Mouse (Mus musculus) hindbrain, embryonic 12.5 days (tissue): Measurements from ENCODE around the gene Wfdc3. TPM values are rescaled to one million over a fixed set of nuclear protein-coding genes. Genes with fewer than 3 reads are reported as not detected.
A peak's percentile ranks its signal among the peaks of the same experiment; 100 is the strongest.

Source experiments
- ATAC-seq: fragments of 200-750 bp; cut with Nextera tagmentation; 2 replicates; pipeline ENCODE4 v1.8.0; 2017; ENCODE audit warnings: moderate TSS enrichment; ENCODE audit not compliant: low FRiP score
- H3K27ac ChIP-seq: fragments of 300-500 bp; sonication (generic); 2 replicates; pipeline ENCODE4 v1.5.1; 2016; ENCODE audit warnings: mild to moderate bottlenecking
- H3K27me3 ChIP-seq: fragments of 300-500 bp; sonication (generic); 2 replicates; pipeline ENCODE4 v1.6.1; 2016; ENCODE audit warnings: mild to moderate bottlenecking
- H3K36me3 ChIP-seq: fragments of 300-500 bp; sonication (generic); 2 replicates; pipeline ENCODE4 v1.6.1; 2016; ENCODE audit warnings: mild to moderate bottlenecking
- H3K4me1 ChIP-seq: fragments of 300-500 bp; sonication (generic); 2 replicates; pipeline ENCODE4 v1.6.1; 2016
- H3K4me2 ChIP-seq: fragments of 300-500 bp; sonication (generic); replicated peaks from 2 replicates; pipeline ENCODE4 v1.6.1; 2016; ENCODE audit warnings: mild to moderate bottlenecking
- H3K4me3 ChIP-seq: fragments of 300-500 bp; sonication (generic); 2 replicates; pipeline ENCODE4 v1.5.1; 2016; ENCODE audit warnings: mild to moderate bottlenecking
- H3K9ac ChIP-seq: fragments of 300-500 bp; sonication (generic); 2 replicates; pipeline ENCODE4 v1.6.1; 2016; ENCODE audit warnings: mild to moderate bottlenecking, moderate library complexity
- H3K9me3 ChIP-seq: fragments of 300-500 bp; sonication (generic); replicated peaks from 2 replicates; pipeline ENCODE4 v1.6.1; 2016; ENCODE audit warnings: mild to moderate bottlenecking
- WGBS: fragments of 180-500 bp; shearing (Covaris S2); methylation state at CpG from one replicate; pipeline ENCODE4 v1.1.7; 2016; 5-methylcytosine and 5-hydroxymethylcytosine counted together
- polyA plus RNA-seq: library from polyadenylated mRNA; unstranded; fragments of >200 nt; fragmentation: Nextera tagmentation; extraction: Ambion mirVana; gene quantifications from 2 replicates; pipeline ENCODE4 v1.2.1, GENCODE M21; 2016

Wfdc3 gene
- polyA plus RNA-seq, 1 experiment from 2014 or later = 1.2 TPM

DNA sequence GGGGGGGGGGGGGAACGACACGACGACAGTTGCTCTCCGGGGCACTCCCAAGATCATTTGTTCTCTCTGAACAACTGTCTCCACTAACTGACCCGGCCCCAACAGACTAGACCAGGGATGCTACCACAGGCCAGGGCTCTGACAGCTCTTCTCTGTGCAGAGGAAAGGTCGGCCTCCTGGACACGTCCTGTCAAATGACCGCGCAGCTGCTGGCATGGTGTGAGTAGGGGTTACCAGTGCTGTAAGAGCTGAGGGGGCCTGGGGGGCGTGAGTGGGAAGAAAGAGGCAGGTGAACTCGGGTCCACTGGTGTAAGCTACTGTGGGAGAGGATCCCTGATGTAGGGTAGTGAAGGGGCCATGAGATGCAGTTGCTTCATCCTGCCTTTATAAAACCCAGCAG, 12.1 kb upstream of the Wfdc3 start:
- H3K9me3 ChIP-seq = no peaks in the 10 kb centered on the region
- H3K36me3 ChIP-seq = peaks cover 99% of the 10 kb centered on the region
- H3K4me3 ChIP-seq = no peak overlapping the region
- no peak overlapping the region for H3K9ac ChIP-seq
- H3K4me2 ChIP-seq = no peak overlapping the region
- H3K27ac ChIP-seq = no peak overlapping the region
- WGBS = 90% methylated on average over 11 of the region's 11 CpGs
- no peaks in the 10 kb centered on the region for H3K27me3 ChIP-seq
- H3K4me1 ChIP-seq = no peaks in the 10 kb centered on the region
- no peak for ATAC-seq

DNA sequence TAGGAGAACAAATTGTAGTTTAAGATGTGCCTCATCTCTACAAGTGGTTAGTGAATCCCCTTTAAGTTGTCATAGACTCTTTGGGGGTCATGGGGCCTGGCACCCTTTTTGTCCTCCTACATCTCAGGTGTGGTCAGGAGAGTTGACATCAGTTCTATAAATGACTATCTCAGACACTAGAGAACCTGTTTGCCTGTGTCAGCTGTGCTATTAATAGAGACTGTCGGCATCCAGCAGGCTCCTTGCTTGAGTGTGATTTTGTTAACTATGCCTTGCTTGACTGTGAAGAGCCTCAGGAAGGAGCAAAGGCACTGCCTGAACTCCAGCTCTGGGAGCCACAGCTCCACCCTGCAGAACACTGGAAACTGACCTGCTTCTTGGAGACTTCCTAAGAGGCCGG, 9.1 kb upstream of the Wfdc3 start:
- no peak overlapping the region for H3K4me3 ChIP-seq
- H3K36me3 ChIP-seq = peaks cover 99% of the 10 kb centered on the region
- H3K9me3 ChIP-seq = no peaks in the 10 kb centered on the region
- WGBS = 89% methylated on average over 2 of the region's 2 CpGs
- no peak for ATAC-seq
- no peak overlapping the region for H3K9ac ChIP-seq
- H3K4me2 ChIP-seq = no peak overlapping the region
- H3K27ac ChIP-seq = no peak overlapping the region
- no peaks in the 10 kb centered on the region for H3K27me3 ChIP-seq
- no peaks in the 10 kb centered on the region for H3K4me1 ChIP-seq

DNA sequence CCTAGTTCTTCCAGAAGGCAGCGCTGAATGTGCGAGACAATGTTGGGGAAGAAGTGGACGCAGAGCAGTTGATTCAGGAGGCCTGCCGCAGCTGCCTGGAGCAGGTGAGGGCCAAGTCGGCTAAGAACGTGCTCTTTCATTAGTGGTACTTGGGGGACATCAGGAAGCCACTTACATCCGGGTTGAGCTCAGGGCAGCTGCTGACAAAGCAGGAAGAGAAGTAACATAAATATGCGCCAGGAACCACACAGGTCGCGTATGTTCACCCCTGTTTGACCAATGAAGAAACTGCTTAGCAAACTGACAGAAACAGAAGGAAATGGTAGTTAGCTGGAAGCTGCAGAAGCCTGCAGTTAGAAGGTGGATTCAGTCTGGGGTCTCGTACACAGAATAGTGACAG, 8.4 kb upstream of the Wfdc3 start:
- Histone ChIP-seq H3K27me3 (no peaks in the 10 kb centered on the region), H3K4me2 (no peak overlapping the region), H3K36me3 (peaks cover 92% of the 10 kb centered on the region), H3K9ac (no peak overlapping the region), H3K4me1 (no peaks in the 10 kb centered on the region), H3K9me3 (no peaks in the 10 kb centered on the region), H3K4me3 (no peak overlapping the region), H3K27ac (no peak overlapping the region)
- WGBS = 89% methylated on average over 11 of the region's 11 CpGs
- no peak for ATAC-seq

DNA sequence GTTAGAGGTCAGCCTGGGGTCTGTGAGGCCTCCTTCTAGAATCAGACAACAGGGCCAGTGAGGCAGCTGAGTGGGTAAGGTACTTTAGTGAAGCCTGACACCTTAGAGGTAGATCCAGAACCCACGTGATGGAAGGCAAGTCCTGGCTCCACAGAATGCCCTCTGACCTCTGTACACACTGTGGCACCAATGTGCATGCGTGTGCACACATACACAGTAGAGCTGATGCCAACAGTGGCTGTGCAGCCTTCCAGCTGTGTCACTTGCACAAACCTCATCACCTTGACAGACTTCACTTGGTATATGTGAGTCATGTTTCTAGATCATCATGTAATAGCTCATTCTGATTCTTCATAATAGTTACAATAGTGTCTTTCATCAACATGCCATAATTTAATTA, 6.7 kb upstream of the Wfdc3 start:
- 80% methylated on average over 2 of the region's 2 CpGs for WGBS
- no peak overlapping the region for H3K9ac ChIP-seq
- H3K4me1 ChIP-seq = peaks cover 7% of the 10 kb centered on the region
- H3K4me2 ChIP-seq = no peak overlapping the region
- H3K4me3 ChIP-seq = no peak overlapping the region
- H3K36me3 ChIP-seq = peaks cover 90% of the 10 kb centered on the region
- H3K27ac ChIP-seq = no peak overlapping the region
- H3K27me3 ChIP-seq = no peaks in the 10 kb centered on the region
- no peaks in the 10 kb centered on the region for H3K9me3 ChIP-seq
- no peak for ATAC-seq

DNA sequence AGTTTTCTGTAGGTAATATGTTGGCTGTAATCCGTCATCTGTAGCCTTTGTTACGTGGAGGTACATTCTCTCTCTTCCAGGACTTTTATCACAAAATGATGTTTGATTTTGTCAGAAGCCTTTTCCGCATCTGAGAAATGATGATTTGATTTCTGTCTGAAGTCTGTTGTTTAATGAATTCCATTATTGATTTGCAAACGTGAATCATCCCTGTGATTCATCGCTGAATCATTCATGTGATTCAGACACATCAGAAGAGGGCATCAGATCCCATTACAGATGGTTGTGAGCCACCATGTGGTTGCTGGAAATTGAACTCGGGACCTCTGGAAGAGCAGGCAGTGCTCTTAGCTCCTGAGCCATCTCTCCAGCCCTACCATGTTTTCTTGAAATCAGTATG, 3.3 kb upstream of the Wfdc3 start:
- Histone ChIP-seq H3K4me3 (no peak overlapping the region), H3K36me3 (peaks cover 57% of the 10 kb centered on the region), H3K27me3 (no peaks in the 10 kb centered on the region), H3K4me1 (peaks cover 24% of the 10 kb centered on the region), H3K9ac (no peak overlapping the region), H3K4me2 (no peak overlapping the region), H3K9me3 (no peaks in the 10 kb centered on the region), H3K27ac (no peak overlapping the region)
- no peak for ATAC-seq
- WGBS = 93% methylated on average over 6 of the region's 6 CpGs

DNA sequence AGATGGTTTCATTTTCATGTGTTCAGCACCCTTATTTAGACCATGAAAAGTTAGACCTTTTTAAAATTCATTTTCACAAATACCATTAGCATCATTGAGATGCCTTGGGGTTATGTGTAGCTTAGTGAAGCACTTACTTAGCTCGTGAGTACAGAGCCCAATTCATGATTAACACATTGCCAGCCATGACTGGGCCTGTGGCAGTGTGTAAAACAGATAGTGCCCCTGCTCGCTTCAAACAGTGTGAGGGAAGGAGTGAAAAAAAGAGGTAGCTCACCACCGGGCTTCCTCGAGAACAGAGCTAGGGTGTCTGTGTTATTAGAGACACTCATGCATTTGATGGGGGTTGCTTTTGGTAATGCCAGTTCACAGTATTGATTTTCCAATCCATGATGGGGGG, 2.5 kb upstream of the Wfdc3 start:
- Histone ChIP-seq H3K36me3 (peaks cover 49% of the 10 kb centered on the region), H3K4me1 (peaks cover 24% of the 10 kb centered on the region), H3K27me3 (no peaks in the 10 kb centered on the region), H3K9me3 (no peaks in the 10 kb centered on the region), H3K27ac (no peak overlapping the region), H3K4me3 (no peak overlapping the region), H3K9ac (no peak overlapping the region), H3K4me2 (no peak overlapping the region)
- 86% methylated on average over 4 of the region's 4 CpGs for WGBS
- no peak for ATAC-seq

DNA sequence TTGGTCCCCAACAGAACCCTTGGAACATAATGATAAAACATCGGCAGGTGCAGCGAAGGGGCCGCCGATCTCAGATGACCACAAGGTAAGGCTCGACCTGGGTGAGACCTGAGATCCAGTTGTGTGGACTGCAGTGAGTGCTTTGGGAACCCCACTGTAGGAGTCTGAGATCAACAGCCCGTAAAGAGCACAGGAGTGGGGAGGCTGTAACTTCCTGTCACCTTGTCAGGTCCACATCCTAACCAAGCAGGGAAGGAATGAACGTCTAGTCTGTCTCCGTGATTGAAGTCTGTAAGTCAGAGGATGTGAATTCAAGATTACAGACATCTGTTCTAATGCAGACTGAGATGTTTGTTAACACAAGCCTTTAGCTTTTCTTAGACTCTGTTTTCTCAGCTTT, 962 bp upstream of the Wfdc3 start:
- peak overlapping the region; percentile 91 for H3K4me3 ChIP-seq
- H3K9ac ChIP-seq = peak overlapping the region; percentile 95
- ATAC-seq = no peak
- peaks cover 35% of the 10 kb centered on the region for H3K36me3 ChIP-seq
- peak overlapping the region; percentile 89 for H3K4me2 ChIP-seq
- no peaks in the 10 kb centered on the region for H3K27me3 ChIP-seq
- peaks cover 24% of the 10 kb centered on the region for H3K4me1 ChIP-seq
- WGBS = 60% methylated on average over 8 of the region's 8 CpGs
- H3K9me3 ChIP-seq = no peaks in the 10 kb centered on the region
- H3K27ac ChIP-seq = no peak overlapping the region

DNA sequence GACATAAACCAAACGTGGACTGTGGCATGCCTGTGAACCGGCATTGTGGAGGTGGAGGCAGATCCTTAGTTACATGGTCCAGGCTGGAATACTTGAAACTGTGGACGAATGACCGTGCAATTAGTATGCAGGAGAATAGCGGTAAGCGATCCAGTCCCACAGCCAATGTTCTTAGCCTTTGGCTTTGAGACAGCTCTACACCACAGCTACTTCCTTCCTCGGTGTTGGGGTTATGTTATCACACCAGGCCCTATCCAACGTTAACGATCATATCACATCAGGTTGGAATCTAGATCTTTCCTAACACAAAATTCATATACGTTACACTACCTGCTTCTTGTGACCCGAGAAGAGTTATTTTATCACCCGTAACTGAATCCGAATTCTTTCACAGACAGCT, 744 bp downstream of the Wfdc3 start:
- Histone ChIP-seq H3K4me2 (peak overlapping the region; percentile 89), H3K4me3 (peak overlapping the region; percentile 91), H3K36me3 (peaks cover 18% of the 10 kb centered on the region), H3K4me1 (peaks cover 24% of the 10 kb centered on the region), H3K9me3 (no peaks in the 10 kb centered on the region), H3K9ac (peak overlapping the region; percentile 95), H3K27me3 (no peaks in the 10 kb centered on the region), H3K27ac (no peak overlapping the region)
- 77% methylated on average over 13 of the region's 13 CpGs for WGBS
- ATAC-seq = no peak

DNA sequence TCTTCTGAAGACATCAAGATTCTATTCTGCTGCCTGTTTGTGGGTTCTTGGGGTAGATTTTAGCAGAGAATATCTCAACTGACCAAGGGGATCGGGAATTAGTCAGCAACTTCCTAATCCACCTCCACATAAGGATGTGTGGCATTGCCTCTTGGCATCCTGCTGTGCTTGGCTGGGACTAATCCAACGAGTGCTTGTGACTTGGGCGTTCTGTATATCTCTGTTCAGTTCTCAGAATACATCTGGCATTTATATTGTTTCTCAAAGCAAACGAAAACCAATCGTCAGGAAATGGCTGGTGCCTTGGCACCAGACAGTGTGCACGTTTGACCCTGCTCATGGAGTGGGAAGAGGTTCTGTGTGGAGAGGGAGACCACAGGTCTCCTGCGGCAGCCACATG, 5.9 kb downstream of the Wfdc3 start:
- WGBS = 64% methylated on average over 7 of the region's 7 CpGs
- no peak overlapping the region for H3K27ac ChIP-seq
- no peaks in the 10 kb centered on the region for H3K9me3 ChIP-seq
- no peak overlapping the region for H3K4me3 ChIP-seq
- H3K36me3 ChIP-seq = no peaks in the 10 kb centered on the region
- no peak overlapping the region for H3K4me2 ChIP-seq
- H3K27me3 ChIP-seq = no peaks in the 10 kb centered on the region
- H3K9ac ChIP-seq = no peak overlapping the region
- peaks cover 1% of the 10 kb centered on the region for H3K4me1 ChIP-seq
- ATAC-seq = no peak

DNA sequence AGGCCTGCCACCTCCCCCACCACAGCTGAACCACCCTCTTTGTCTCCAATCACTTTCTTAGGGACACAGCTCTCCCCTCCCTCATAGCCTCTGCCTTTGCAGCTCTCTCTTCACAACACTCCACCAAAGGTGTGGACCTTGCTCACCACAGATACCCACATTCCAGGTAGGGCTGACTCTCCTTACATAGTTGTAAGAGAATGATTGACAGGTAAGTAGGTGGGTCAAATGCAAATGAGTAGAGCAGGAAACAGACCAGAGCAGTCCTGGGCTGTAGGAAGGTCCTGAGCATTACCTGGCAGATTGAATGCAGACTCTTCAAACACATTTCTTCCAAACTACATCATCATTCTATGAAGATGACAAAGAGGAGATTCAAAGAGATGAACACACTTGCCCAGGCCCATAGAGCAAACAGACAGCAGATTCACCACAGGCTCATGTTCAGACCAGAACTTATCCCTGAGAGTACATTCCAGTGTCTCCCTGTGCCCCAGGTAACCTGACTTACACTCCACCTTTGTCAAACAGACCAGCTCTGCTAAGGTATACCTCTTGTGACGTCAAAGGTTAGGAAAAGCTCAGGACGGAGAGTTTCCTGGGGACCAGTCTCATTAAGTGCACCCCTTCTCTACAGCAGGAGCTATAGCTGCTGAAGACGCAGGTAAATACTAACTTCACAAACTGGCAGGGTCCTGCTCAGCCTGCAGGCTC, 8.2 kb downstream of the Wfdc3 start:
- WGBS = 74% methylated on average over 3 of the region's 3 CpGs
- no peak for ATAC-seq

DNA sequence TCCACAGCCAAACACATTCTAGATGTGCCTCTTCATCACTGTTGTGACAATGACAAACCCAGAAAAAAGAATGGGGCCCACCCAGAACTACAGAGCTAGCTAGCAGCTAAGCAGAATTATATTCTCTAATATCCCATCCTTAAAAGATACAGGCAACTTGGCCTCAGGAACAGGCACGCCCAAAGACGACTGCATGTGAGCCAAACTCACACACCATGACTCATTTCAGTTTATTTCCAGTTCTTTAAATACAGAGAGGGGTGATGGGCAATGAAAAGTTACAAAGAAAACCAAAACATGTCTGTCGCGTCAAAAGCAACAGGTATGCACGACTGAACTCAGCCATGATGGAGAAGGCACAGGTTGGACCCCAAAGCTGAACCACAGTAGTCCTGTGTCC, 10.3 kb downstream of the Wfdc3 start:
- ATAC-seq = no peak
- no peak overlapping the region for H3K4me2 ChIP-seq
- no peaks in the 10 kb centered on the region for H3K9me3 ChIP-seq
- H3K4me3 ChIP-seq = no peak overlapping the region
- H3K27ac ChIP-seq = no peak overlapping the region
- H3K9ac ChIP-seq = no peak overlapping the region
- H3K27me3 ChIP-seq = no peaks in the 10 kb centered on the region
- 93% methylated on average over 5 of the region's 5 CpGs for WGBS
- H3K36me3 ChIP-seq = no peaks in the 10 kb centered on the region
- no peaks in the 10 kb centered on the region for H3K4me1 ChIP-seq

More for the DNA sequence above, 8.2 kb downstream of the Wfdc3 start:
- Histone ChIP-seq H3K4me3 (no peak overlapping the region), H3K9ac (no peak overlapping the region), H3K36me3 (no peaks in the 10 kb centered on the region), H3K4me1 (no peaks in the 10 kb centered on the region), H3K27ac (no peak overlapping the region), H3K27me3 (no peaks in the 10 kb centered on the region), H3K9me3 (no peaks in the 10 kb centered on the region), H3K4me2 (no peak overlapping the region)

DNA sequence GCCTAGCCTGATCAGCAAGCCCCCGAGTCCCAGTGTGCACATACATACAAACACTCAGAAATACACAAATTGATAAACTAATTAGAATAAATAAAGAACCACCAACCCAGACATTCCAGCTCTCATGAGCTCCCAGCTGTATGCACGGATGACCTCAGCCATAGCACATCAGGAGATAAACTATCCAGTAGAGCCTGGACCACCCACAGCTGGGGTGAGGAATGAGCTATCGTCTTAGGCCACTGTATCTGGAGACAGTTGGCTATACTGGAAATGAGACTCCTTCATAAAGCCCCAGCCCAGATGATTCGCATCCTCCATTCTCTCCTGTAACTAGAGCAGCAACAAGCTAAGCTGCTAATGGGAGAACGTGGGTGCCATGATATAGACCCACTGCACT, 10.9 kb downstream of the Wfdc3 start:
- Histone ChIP-seq H3K4me1 (no peaks in the 10 kb centered on the region), H3K9ac (no peak overlapping the region), H3K36me3 (no peaks in the 10 kb centered on the region), H3K27me3 (no peaks in the 10 kb centered on the region), H3K4me2 (no peak overlapping the region), H3K27ac (no peak overlapping the region), H3K9me3 (no peaks in the 10 kb centered on the region), H3K4me3 (no peak overlapping the region)
- WGBS = 84% methylated on average over 5 of the region's 5 CpGs
- ATAC-seq = no peak

DNA sequence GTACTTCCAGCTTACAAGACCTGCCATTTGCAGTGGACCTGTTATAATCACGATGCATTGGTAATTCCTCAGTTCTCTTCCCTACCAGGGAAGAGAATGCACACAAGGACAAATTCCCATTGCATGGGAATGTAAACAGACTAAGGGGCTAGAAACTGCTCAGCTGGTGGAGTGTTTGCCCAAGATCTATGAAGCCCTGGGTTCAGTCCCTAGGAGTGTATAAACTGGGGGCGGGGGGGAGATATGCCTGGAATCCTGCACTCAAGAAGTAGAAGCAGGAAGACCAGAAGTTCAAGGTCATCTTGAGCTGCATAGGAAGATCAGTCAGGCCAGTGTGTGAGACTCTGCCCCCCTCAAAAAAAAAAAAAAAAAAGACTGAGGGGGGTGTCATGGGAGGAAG, 12.5 kb downstream of the Wfdc3 start:
- WGBS = 90% methylated on average over 2 of the region's 2 CpGs
- no peaks in the 10 kb centered on the region for H3K4me1 ChIP-seq
- no peaks in the 10 kb centered on the region for H3K27me3 ChIP-seq
- no peaks in the 10 kb centered on the region for H3K36me3 ChIP-seq
- no peak overlapping the region for H3K9ac ChIP-seq
- no peak overlapping the region for H3K27ac ChIP-seq
- ATAC-seq = no peak
- no peaks in the 10 kb centered on the region for H3K9me3 ChIP-seq
- H3K4me3 ChIP-seq = no peak overlapping the region
- H3K4me2 ChIP-seq = no peak overlapping the region
